Mouse (Mus musculus) kidney, adult 10 weeks (tissue): ENCODE data around the gene Ppargc1a. TPM values are rescaled to one million over a fixed set of nuclear protein-coding genes. Genes with fewer than 3 reads are reported as not detected.

Experiments
- polyA plus RNA-seq: library from polyadenylated mRNA; stranded (reverse); fragments of 350-450 nt; fragmentation: Illumina TruSeq; extraction: RNeasy Lipid Tissue Mini Kit (QIAGEN cat#74804); gene quantifications from one replicate; pipeline ENCODE4 v1.2.3, GENCODE M21; 2014; ENCODE audit warnings: low read depth, low replicate concordance

Ppargc1a gene
- 104 TPM for polyA plus RNA-seq

GRCm38 (mm10) chr5:51567659-51568058 is at the start of gene Ppargc1a:
Gene Ppargc1a, minus strand, starts transcription at chr5:51567726.

